Mouse (Mus musculus) cerebellum, adult 8-10 months (tissue): ENCODE measurements around the gene Hist2h2bb.
"Not testable (repeated sequence)": the region's sequence is repeated elsewhere in the genome, so short reads cannot be mapped to it uniquely, and the experiment has no call there.

Experiments used
- DNase-seq: peaks from one replicate; pipeline ENCODE4 v3.0.0; 2022

The Hist2h2bb gene

DNA sequence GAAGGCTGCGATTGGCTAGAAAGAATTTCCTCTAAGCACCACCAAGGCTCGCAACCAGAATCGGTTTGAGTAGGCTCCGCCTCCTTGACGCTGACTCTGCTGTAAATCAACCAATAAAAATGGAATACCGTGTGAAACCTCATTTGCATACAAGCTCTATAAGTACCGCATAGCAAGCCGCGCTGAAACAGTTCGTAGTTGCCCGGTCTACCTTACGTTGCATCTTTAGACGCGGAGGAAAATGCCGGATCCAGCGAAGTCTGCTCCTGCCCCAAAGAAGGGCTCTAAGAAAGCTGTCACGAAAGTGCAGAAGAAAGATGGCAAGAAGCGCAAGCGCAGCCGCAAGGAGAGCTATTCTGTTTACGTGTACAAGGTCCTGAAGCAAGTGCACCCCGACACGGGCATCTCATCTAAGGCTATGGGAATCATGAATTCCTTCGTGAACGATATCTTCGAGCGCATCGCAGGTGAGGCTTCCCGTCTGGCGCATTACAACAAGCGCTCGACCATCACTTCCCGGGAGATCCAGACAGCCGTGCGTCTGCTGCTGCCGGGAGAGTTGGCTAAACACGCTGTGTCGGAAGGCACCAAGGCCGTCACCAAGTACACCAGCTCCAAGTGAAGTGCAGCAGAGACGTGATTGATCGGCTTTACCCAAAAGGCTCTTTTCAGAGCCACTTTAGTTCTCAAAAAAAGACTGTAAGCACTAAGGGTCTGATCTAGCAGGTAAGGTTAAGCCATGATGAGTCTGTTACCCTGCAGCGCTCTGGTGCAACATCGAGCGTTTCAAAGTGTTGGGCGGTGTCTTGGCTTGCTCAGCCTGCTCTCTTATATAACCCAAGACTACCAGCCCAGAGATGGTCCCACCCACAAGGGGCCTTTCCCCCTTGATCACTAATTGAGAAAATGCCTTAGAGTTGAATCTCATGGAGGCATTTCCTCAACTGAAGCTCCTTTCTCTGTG, at the start of gene Hist2h2bb:
Gene Hist2h2bb, plus strand, starts transcription at position 242 of the 964 bp plus-strand sequence.
- peak; percentile 91 for DNase-seq

- DNase-seq, result not testable (repeated sequence)
These were observed 49.3 kb upstream of the Hist2h2bb start for GRCm38 (mm10) chr3:96220131-96220764.

DNA sequence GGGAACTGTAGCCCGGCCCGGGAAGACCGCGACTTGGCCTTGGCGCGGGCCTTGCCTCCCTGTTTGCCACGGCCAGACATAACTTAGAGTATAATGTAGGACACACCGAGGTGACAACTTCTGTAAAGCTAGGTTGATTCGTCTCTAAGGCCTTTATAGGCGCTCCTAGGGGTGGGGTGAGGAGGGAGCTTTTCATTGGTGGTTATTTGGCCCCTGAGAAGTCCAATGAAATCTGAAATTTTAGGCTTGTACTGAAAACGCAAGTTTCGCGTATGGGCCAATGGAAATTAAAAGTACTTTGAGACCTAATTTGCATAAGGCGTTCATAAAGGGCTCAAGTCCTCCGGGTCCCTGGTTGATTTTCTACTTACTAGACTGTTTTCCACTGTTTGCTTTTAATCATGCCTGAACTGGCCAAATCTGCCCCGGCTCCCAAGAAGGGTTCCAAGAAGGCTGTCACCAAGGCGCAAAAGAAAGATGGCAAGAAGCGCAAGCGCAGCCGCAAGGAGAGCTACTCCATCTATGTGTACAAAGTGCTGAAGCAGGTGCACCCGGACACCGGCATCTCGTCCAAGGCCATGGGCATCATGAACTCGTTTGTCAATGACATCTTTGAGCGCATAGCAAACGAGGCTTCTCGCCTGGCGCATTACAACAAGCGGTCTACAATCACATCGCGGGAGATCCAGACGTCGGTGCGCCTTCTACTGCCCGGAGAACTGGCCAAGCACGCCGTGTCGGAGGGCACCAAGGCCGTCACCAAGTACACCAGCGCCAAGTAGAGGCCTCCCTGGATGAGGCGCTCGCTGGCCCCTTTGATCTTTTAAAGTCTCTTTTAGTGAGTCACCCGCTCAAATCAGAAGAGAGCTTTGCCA, 48.5 kb upstream of the Hist2h2bb start, which contains the start of the genes Hist2h2ac and Hist2h2be:
Gene Hist2h2ac, minus strand, starts transcription at position 116 of the 875 bp plus-strand sequence.
Gene Hist2h2be, plus strand, starts transcription at position 355 of the 875 bp plus-strand sequence.
- peak; percentile 86 for DNase-seq

DNA sequence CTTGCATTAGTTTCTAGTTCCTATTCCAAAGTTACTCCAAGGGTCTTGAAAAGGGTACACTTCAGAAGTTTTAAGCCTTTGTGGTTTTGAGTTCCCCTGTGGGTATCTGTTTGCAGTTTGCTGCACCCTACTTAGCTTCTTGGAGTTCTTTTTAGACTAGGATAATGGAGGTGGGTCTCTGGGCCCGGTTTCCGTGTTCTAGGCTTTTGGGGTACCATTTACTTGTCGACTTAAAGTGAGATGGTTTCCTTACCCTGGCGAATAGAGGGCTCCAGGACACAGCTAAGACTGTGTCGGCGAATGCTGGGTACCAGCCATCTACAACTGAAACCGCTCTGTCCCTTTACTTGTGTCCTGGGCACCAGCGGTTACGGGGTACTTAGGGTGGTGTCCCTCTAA, 47.9 kb upstream of the Hist2h2bb start:
- peak; percentile 44 for DNase-seq

- no peak for DNase-seq
These were observed 46.8 kb upstream of the Hist2h2bb start for GRCm38 (mm10) chr3:96222774-96223173.

DNA sequence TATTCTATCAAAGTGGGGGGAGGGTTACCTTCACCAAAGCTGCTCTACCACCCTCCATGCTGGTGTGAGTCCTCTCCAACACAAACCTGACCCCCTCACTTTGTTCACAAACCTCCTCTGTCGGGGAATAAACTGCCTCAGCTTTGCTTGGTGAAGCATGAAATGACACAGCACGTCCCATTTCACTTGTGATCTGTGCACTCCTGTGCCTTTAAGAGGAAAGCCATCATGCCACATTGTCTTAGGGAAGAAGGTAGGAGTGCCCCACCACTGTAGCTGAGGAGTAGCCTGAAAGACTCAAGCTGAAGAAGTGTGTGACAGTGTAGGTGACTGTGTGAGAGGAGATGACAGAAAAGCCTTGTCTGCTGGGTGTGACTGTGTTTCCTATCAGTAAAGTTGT, 44.1 kb upstream of the Hist2h2bb start:
- no peak for DNase-seq

- no peak for DNase-seq
These were observed 42.6 kb upstream of the Hist2h2bb start for GRCm38 (mm10) chr3:96226695-96227648.

DNA sequence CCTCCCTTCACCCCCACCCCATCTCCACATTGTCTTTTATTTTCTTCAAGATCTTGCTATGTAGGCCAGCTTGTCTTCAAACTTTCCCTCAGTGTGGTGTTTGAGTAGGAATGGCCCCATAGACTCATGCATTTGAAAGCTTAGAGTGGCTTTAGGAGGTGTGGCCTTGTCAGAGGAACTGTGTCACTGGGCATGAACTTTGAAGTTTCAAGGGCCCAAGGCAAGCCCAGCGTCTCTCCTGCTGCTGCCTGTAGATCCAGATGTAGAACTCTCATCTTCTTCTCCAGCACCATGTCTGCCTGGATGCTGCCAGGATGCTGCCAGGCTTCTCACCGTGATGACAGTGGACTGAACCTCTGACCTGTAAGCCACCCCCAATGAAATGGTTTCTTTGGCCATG, 40.7 kb upstream of the Hist2h2bb start:
- no peak for DNase-seq

DNA sequence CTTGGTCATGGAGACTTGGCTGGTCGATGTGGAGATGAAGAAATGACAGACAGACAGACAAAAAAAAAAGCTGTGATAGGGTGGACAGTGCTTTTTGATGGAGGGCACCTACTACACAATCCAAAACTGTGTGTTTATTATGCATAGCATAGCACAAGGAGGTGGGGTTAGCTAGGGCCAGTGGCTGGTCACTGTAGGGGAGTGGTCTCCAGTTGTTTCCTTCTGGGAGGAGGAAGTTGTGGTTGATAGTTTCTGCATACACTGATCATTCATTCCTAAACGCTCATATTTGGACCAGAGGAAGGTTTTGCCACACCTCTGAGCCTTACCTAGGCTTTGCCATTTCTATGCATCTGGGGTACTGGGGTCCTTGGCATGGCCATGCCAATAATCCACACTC, 39.1 kb upstream of the Hist2h2bb start:
- DNase-seq, result no peak

GRCm38 (mm10) chr3:96230910-96231757, 38.4 kb upstream of the Hist2h2bb start:
- DNase-seq, result no peak

- DNase-seq, result no peak
These were observed 37.8 kb upstream of the Hist2h2bb start for GRCm38 (mm10) chr3:96231758-96232120.

GRCm38 (mm10) chr3:96234914-96235313, 34.6 kb upstream of the Hist2h2bb start:
- no peak for DNase-seq

GRCm38 (mm10) chr3:96235836-96236235, 33.7 kb upstream of the Hist2h2bb start:
- DNase-seq, result no peak

GRCm38 (mm10) chr3:96236834-96237334, 32.7 kb upstream of the Hist2h2bb start:
- DNase-seq, result no peak

GRCm38 (mm10) chr3:96237335-96237903, 32.1 kb upstream of the Hist2h2bb start:
- DNase-seq, result no peak

- DNase-seq, result no peak
These were observed 31.5 kb upstream of the Hist2h2bb start for GRCm38 (mm10) chr3:96237904-96238511.

GRCm38 (mm10) chr3:96238954-96239793, 30.4 kb upstream of the Hist2h2bb start, which contains the start of gene Hist2h3c2:
Gene Hist2h3c2 (minus strand): TSS chr3:96239127.
- not testable (repeated sequence) for DNase-seq
